Mouse (Mus musculus) liver, embryonic 15.5 days (tissue): ENCODE results near the gene Gm20388. TPM values are rescaled to one million over a fixed set of nuclear protein-coding genes. Genes with fewer than 3 reads are reported as not detected.

Source experiments
- ATAC-seq: fragments of 200-750 bp; cut with Nextera tagmentation; 2 replicates; pipeline ENCODE4 v1.8.0; 2017; ENCODE audit warnings: moderate number of reproducible peaks, mild to moderate bottlenecking, moderate library complexity; ENCODE audit not compliant: insufficient read depth
- H3K27ac ChIP-seq: fragments of 300-500 bp; sonication (generic); replicated peaks from 2 replicates; pipeline ENCODE4 v1.5.1; 2015; ENCODE audit warnings: mild to moderate bottlenecking, inconsistent platforms
- H3K27me3 ChIP-seq: fragments of 300-500 bp; sonication (generic); 2 replicates; pipeline ENCODE4 v1.6.1; 2015; ENCODE audit warnings: mild to moderate bottlenecking, inconsistent platforms
- H3K36me3 ChIP-seq: fragments of 300-500 bp; sonication (generic); replicated peaks from 2 replicates; pipeline ENCODE4 v1.6.1; 2015; ENCODE audit warnings: moderate library complexity, mild to moderate bottlenecking, inconsistent platforms
- H3K4me1 ChIP-seq: fragments of 300-500 bp; sonication (generic); replicated peaks from 2 replicates; pipeline ENCODE4 v1.6.1; 2015; ENCODE audit warnings: inconsistent platforms
- H3K4me2 ChIP-seq: fragments of 300-500 bp; sonication (generic); 2 replicates; pipeline ENCODE4 v1.6.1; 2015; ENCODE audit warnings: moderate library complexity, mild to moderate bottlenecking, inconsistent platforms
- H3K4me3 ChIP-seq: fragments of 300-500 bp; sonication (generic); replicated peaks from 2 replicates; pipeline ENCODE4 v1.5.1; 2015; ENCODE audit warnings: mild to moderate bottlenecking, inconsistent platforms
- H3K9ac ChIP-seq: fragments of 300-500 bp; sonication (generic); 2 replicates; pipeline ENCODE4 v1.6.1; 2015; ENCODE audit warnings: moderate library complexity, mild to moderate bottlenecking, inconsistent platforms
- H3K9me3 ChIP-seq: fragments of 300-500 bp; sonication (generic); replicated peaks from 2 replicates; pipeline ENCODE4 v1.6.1; 2016; ENCODE audit warnings: inconsistent platforms
- WGBS: fragments of 180-500 bp; shearing (Covaris S2); methylation state at CpG from one replicate; pipeline ENCODE4 v1.1.7; 2015; ENCODE audit warnings: mixed read lengths; ENCODE audit not compliant: insufficient replicate concordance; 5-methylcytosine and 5-hydroxymethylcytosine counted together
- polyA plus RNA-seq: library from polyadenylated mRNA; unstranded; fragments of >200 nt; fragmentation: Nextera tagmentation; extraction: Ambion mirVana; gene quantifications from 2 replicates; pipeline ENCODE4 v1.2.1, GENCODE M21; 2015

The Gm20388 gene
- polyA plus RNA-seq, 1 experiment from 2014 or later = not detected

GRCm38 (mm10) chr8:124067059-124067750, 4156.6 kb downstream of the Gm20388 start:
- no peak overlapping the region for H3K9ac ChIP-seq
- no peak overlapping the region for H3K4me2 ChIP-seq
- no peaks in the 10 kb centered on the region for H3K36me3 ChIP-seq
- 57% methylated on average over 4 of the region's 4 CpGs for WGBS
- H3K27me3 ChIP-seq = no peaks in the 10 kb centered on the region
- no peak overlapping the region for H3K27ac ChIP-seq
- no peak for ATAC-seq
- H3K4me1 ChIP-seq = no peaks in the 10 kb centered on the region
- no peak overlapping the region for H3K4me3 ChIP-seq
- H3K9me3 ChIP-seq = no peaks in the 10 kb centered on the region

GRCm38 (mm10) chr8:124070363-124071324, 4160.0 kb downstream of the Gm20388 start:
- Histone ChIP-seq H3K4me3 (no peak overlapping the region), H3K9ac (no peak overlapping the region), H3K4me1 (no peaks in the 10 kb centered on the region), H3K27me3 (no peaks in the 10 kb centered on the region), H3K9me3 (no peaks in the 10 kb centered on the region), H3K27ac (no peak overlapping the region), H3K36me3 (no peaks in the 10 kb centered on the region), H3K4me2 (no peak overlapping the region)
- WGBS = 37% methylated on average over 18 of the region's 18 CpGs
- no peak for ATAC-seq

GRCm38 (mm10) chr8:124075977-124076376, 4165.3 kb downstream of the Gm20388 start:
- no peaks in the 10 kb centered on the region for H3K27me3 ChIP-seq
- H3K36me3 ChIP-seq = no peaks in the 10 kb centered on the region
- H3K4me3 ChIP-seq = no peak overlapping the region
- ATAC-seq = no peak
- H3K4me2 ChIP-seq = no peak overlapping the region
- no peaks in the 10 kb centered on the region for H3K9me3 ChIP-seq
- WGBS = 61% methylated on average over 8 of the region's 8 CpGs
- H3K4me1 ChIP-seq = peaks cover 26% of the 10 kb centered on the region
- H3K27ac ChIP-seq = no peak overlapping the region
- H3K9ac ChIP-seq = no peak overlapping the region

DNA sequence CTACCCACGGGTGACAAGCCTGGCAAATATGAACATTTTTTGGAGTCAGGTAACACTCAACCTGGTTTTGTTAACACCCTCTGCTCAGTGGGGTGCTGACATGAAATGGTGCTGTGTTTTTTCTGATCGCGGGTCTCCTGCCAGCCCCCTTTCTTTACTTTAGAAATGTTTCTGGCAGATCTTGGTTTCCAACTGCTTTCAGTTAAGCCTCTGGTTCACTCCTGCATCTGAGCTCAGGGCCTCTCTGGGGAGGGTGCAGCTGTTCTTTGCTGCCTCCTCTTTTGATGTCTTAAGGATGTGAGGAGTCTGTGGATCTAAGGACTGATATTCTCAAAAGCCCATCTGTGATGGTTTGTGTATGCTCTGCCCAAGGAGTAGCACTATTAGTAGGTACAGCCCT, 4165.8 kb downstream of the Gm20388 start:
- Histone ChIP-seq H3K4me1 (peaks cover 26% of the 10 kb centered on the region), H3K27ac (0 out of 2 replicates have a peak overlapping the region, but pooled peaks have one; percentile 61), H3K36me3 (no peaks in the 10 kb centered on the region), H3K27me3 (no peaks in the 10 kb centered on the region), H3K9me3 (no peaks in the 10 kb centered on the region), H3K4me2 (no peak overlapping the region), H3K4me3 (no peak overlapping the region), H3K9ac (no peak overlapping the region)
- 60% methylated on average over 3 of the region's 3 CpGs for WGBS
- ATAC-seq = no peak

DNA sequence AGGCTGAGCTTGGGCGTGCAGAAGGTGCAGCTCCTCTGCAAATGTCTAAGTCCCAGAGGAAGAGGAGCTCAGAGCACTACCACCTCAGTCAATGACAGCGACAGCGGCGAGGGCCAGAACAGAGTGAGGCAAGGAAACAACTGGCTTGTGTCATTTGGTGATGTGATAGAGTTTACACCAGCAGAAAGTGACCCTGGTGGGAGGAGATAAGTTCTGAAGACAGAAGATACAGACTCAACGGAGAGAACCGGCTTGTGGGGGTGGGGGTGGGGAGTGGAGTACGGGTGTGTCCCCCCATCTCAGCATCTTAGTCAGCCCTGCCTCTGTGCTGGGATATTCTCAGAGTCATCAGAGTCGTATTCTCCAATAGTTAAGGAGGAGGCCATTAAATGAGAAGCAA, 4166.7 kb downstream of the Gm20388 start:
- 13% methylated on average over 8 of the region's 8 CpGs for WGBS
- no peaks in the 10 kb centered on the region for H3K27me3 ChIP-seq
- ATAC-seq = peak; percentile 92
- peaks cover 26% of the 10 kb centered on the region for H3K4me1 ChIP-seq
- H3K36me3 ChIP-seq = no peaks in the 10 kb centered on the region
- H3K27ac ChIP-seq = peak overlapping the region; percentile 61
- H3K4me2 ChIP-seq = peak overlapping the region; percentile 45
- H3K9ac ChIP-seq = no peak overlapping the region; the same call in 1 of the 2 replicates
- H3K4me3 ChIP-seq = no peak overlapping the region
- no peaks in the 10 kb centered on the region for H3K9me3 ChIP-seq

GRCm38 (mm10) chr8:124077998-124078397, 4167.4 kb downstream of the Gm20388 start:
- no peak overlapping the region for H3K4me3 ChIP-seq
- H3K4me2 ChIP-seq = no peak overlapping the region
- no peak for ATAC-seq
- no peaks in the 10 kb centered on the region for H3K27me3 ChIP-seq
- H3K4me1 ChIP-seq = peaks cover 26% of the 10 kb centered on the region
- no peak overlapping the region for H3K9ac ChIP-seq
- H3K36me3 ChIP-seq = no peaks in the 10 kb centered on the region
- H3K27ac ChIP-seq = peak overlapping the region; percentile 56; the same call in 1 of the 2 replicates
- H3K9me3 ChIP-seq = no peaks in the 10 kb centered on the region
- WGBS = 67% methylated on average over 10 of the region's 10 CpGs

DNA sequence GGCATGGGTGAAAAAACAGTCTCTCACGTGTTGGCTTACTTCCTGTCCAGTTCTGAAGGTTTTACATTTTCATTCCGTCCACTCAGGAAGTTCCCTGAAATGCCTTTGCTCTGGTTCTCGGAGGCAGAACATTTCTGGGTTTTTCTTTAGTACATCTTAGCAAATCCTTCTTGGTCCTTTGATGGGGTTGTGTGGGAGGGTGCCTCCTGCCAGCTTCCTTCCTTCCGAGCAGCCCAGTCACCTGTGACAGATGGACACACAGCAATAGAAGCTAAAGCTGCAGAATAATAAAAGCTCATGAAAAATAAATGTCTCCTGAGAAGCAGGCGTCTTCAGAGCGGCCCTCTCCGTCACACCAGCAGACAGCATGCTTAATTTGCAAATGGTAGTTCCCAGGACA, 4168.3 kb downstream of the Gm20388 start:
- WGBS = 62% methylated on average over 7 of the region's 7 CpGs
- H3K27me3 ChIP-seq = no peaks in the 10 kb centered on the region

DNA sequence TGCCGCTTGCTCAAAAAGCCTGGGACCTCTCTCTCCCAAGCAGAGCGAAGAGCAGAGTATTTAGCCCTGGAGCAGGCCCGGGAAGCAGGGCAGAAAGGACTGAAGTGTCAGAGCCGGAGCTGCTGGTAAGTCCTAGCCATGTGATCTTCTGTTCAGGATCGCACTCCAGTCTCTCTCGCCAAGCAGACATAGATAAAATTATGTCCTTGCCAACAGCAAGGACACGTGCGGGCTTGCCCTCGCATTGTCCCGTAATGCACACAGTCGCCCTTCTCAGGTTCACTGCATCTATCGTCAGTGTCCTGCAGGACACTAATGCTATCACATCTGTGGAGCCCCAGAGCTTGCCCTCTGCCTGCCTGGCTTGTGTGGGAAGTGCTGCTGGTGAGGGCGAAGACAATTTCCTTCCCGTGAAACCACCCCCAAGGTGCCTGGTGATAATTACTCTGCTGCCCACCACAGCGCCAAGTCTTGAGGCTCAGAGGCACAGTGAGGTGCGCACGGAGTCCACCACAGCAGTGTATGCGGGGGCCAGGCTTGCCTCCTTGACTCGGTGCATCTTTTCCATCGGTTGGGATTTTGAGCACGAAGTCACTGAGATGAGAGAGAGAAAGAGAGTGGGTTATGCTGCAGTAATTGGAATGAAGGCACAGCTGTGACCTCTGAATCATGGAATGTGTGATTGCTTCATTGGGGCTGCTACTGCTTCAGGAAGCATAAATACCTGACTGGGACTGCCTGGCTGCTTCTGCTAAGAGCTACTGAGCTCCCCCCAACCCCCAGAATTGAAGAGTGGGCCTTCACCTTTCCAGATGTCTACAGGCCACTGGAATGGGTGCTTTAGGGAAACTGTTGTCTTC, 4170.1 kb downstream of the Gm20388 start:
- WGBS = 58% methylated on average over 21 of the region's 21 CpGs
- no peaks in the 10 kb centered on the region for H3K27me3 ChIP-seq

More for the DNA sequence above, 4168.3 kb downstream of the Gm20388 start:
- no peak overlapping the region for H3K4me3 ChIP-seq
- H3K36me3 ChIP-seq = no peaks in the 10 kb centered on the region
- no peak overlapping the region for H3K27ac ChIP-seq
- no peak for ATAC-seq
- H3K4me1 ChIP-seq = peaks cover 26% of the 10 kb centered on the region
- no peak overlapping the region for H3K9ac ChIP-seq
- no peak overlapping the region for H3K4me2 ChIP-seq
- H3K9me3 ChIP-seq = no peaks in the 10 kb centered on the region

DNA sequence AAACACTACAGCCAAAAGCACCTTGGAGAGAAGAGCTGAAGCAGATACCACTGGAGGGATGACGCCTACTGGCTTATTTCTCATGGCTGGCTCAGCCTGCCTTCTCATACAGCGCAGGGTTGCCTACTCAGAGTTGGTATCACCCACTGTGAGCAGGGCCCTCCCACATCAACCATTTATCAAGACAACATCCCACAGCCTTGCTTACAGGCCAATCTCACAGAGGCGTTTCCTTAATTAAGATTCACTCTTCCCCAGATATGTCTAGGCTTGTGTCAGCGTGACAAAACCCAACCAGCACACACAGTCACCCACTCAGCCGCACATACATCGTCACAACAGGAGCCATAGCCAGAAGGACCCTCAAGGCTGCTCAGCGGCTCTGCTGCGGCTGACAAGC, 4172.0 kb downstream of the Gm20388 start:
- Histone ChIP-seq H3K9me3 (no peaks in the 10 kb centered on the region), H3K27ac (no peak overlapping the region), H3K27me3 (no peaks in the 10 kb centered on the region), H3K9ac (no peak overlapping the region), H3K4me3 (no peak overlapping the region), H3K4me1 (peaks cover 10% of the 10 kb centered on the region), H3K36me3 (no peaks in the 10 kb centered on the region), H3K4me2 (no peak overlapping the region)
- ATAC-seq = no peak
- WGBS = 81% methylated on average over 8 of the region's 8 CpGs

More for the DNA sequence above, 4170.1 kb downstream of the Gm20388 start:
- Histone ChIP-seq H3K4me3 (no peak overlapping the region), H3K4me2 (no peak overlapping the region), H3K9me3 (no peaks in the 10 kb centered on the region), H3K4me1 (peaks cover 26% of the 10 kb centered on the region), H3K27ac (no peak overlapping the region), H3K9ac (no peak overlapping the region), H3K36me3 (no peaks in the 10 kb centered on the region)
- ATAC-seq = no peak

DNA sequence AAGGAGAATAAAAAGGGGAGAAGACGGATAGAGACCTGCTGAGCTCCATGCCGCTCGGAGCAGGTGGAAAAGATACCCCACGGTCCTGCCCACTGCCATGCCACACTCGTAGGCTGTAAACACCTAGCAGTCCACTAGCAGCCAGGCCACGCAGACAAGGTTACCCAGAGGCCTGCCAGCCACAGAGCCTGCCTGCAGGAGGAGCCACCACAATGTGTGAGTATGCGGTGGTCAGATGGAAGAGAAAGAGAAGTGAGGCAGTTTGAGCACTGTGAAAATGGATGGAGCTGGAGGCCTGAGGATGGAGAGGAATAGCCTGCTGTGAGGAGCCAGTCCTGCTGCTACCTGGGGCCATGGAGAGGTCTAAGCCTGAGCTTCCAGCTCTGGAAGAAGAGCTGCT, 4173.0 kb downstream of the Gm20388 start:
- Histone ChIP-seq H3K27me3 (no peaks in the 10 kb centered on the region), H3K9ac (no peak overlapping the region), H3K4me3 (no peak overlapping the region), H3K4me1 (no peaks in the 10 kb centered on the region; the same call in 1 of the 2 replicates), H3K9me3 (no peaks in the 10 kb centered on the region), H3K4me2 (no peak overlapping the region), H3K36me3 (no peaks in the 10 kb centered on the region), H3K27ac (no peak overlapping the region)
- ATAC-seq = no peak
- 78% methylated on average over 7 of the region's 7 CpGs for WGBS
